Mouse (Mus musculus) lung, embryonic 16.5 days (tissue): ENCODE measurements around the gene Pxmp2. TPM values are rescaled to one million over a fixed set of nuclear protein-coding genes. Genes with fewer than 3 reads are reported as not detected.
A peak's percentile ranks its signal among the peaks of the same experiment; 100 is the strongest.

ENCODE experiments used
- ATAC-seq: fragments of 200-750 bp; cut with Nextera tagmentation; 2 replicates; pipeline ENCODE4 v1.8.0; 2017; ENCODE audit warnings: low read depth, mild to moderate bottlenecking, moderate library complexity
- H3K27ac ChIP-seq: fragments of 300-500 bp; sonication (generic); 2 replicates; pipeline ENCODE4 v1.5.1; 2014; ENCODE audit warnings: mild to moderate bottlenecking, control low read depth, low read length
- H3K27me3 ChIP-seq: fragments of 300-500 bp; sonication (generic); 2 replicates; pipeline ENCODE4 v1.6.1; 2014; ENCODE audit warnings: low read depth, low read length, mixed read lengths; ENCODE audit not compliant: control insufficient read depth, insufficient read depth
- H3K36me3 ChIP-seq: fragments of 300-500 bp; sonication (generic); 2 replicates; pipeline ENCODE4 v1.6.1; 2014; ENCODE audit warnings: low read length; ENCODE audit not compliant: control insufficient read depth, insufficient read depth
- H3K4me1 ChIP-seq: fragments of 300-500 bp; sonication (generic); replicated peaks from 2 replicates; pipeline ENCODE4 v1.6.1; 2014; ENCODE audit warnings: low read length, mixed read lengths; ENCODE audit not compliant: control insufficient read depth, insufficient read depth
- H3K4me2 ChIP-seq: fragments of 300-500 bp; sonication (generic); 2 replicates; pipeline ENCODE4 v1.6.1; 2014; ENCODE audit warnings: low read depth, low read length, control low read depth
- H3K4me3 ChIP-seq: fragments of 300-500 bp; sonication (generic); 2 replicates; pipeline ENCODE4 v1.5.1; 2014; ENCODE audit warnings: mild to moderate bottlenecking, low read length, control low read depth
- H3K9ac ChIP-seq: fragments of 300-500 bp; sonication (generic); 2 replicates; pipeline ENCODE4 v1.6.1; 2014; ENCODE audit warnings: low read length, control low read depth
- H3K9me3 ChIP-seq: fragments of 300-500 bp; sonication (generic); 2 replicates; pipeline ENCODE4 v1.6.1; 2016; ENCODE audit warnings: low read length; ENCODE audit not compliant: control insufficient read depth
- WGBS: fragments of 180-500 bp; shearing (Covaris S2); extraction: QIAGEN DNeasy Blood & Tissue Kit; methylation state at CpG from one replicate; pipeline ENCODE4 v1.1.7; 2014; 5-methylcytosine and 5-hydroxymethylcytosine counted together
- polyA plus RNA-seq: library from polyadenylated mRNA; unstranded; fragments of >200 nt; fragmentation: Nextera tagmentation; extraction: Ambion mirVana; gene quantifications from 2 replicates; pipeline ENCODE4 v1.2.1, GENCODE M21; 2015

Pxmp2 gene
- 12.0 and 14.0 TPM in 2 replicates for polyA plus RNA-seq

DNA sequence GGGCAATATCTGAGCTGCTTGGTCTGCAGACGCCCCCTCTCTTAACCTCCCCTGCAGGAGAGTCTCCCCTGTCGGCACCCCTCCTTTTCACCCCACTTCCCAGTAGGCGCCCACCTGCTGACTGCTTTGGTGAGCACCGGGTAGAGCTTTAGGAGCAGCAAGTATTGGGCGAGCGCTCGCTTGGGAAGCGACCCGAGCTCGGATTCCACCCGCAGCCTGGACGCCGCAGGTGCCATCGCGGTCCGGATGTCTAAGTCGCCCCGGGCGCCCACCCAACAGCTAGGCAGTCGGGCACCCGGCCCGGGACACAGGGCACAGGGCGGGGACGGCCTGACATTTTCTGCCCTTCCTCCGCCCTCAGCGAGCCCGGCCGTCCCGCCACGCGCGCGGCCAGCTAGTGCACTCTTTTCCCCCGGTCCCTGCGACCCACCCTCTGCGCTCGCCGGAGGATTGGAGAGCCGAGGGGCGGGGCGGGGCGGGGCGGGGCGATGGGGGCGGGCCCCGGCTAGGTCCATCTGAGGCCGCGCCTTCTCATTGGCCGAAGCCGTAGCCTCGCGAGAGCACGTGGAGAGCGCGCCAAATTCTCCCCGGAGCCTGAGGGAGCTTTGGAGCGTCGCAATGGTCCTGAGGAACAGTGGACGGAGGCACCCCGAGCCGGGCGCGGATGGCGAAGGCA lies at the start of gene Pxmp2, which contains the start of gene Pole:
Gene Pxmp2, minus strand, starts transcription at position 417 of the 676 bp plus-strand sequence.
Gene Pole, plus strand, starts transcription at position 537 of the 676 bp plus-strand sequence.
- H3K4me1 ChIP-seq = peaks cover 4% of the 10 kb centered on the region; the same call in 1 of the 2 replicates
- no peaks in the 10 kb centered on the region for H3K9me3 ChIP-seq
- peak within 1 kb of the TSS; percentile 98 for H3K4me2 ChIP-seq
- peak within 1 kb of the TSS; percentile 87 for H3K9ac ChIP-seq
- no peaks in the 10 kb centered on the region; the same call in 1 of the 2 replicates for H3K27me3 ChIP-seq
- 0 out of 2 replicates have a peak within 1 kb of the TSS, but pooled peaks have one; percentile 58 for H3K27ac ChIP-seq
- WGBS = 0% methylated on average over 61 of the region's 64 CpGs
- peaks cover 2% of the 10 kb centered on the region; the same call in 1 of the 2 replicates for H3K36me3 ChIP-seq
- H3K4me3 ChIP-seq = peak within 1 kb of the TSS; percentile 81
- ATAC-seq = peak; percentile 99

GRCm38 (mm10) chr5:110330508-110330907 lies 44.5 kb upstream of the Pxmp2 start:
- Histone ChIP-seq H3K4me1 (no peaks in the 10 kb centered on the region), H3K4me3 (no peak overlapping the region), H3K9me3 (no peaks in the 10 kb centered on the region), H3K27ac (no peak overlapping the region), H3K27me3 (no peaks in the 10 kb centered on the region), H3K4me2 (no peak overlapping the region), H3K9ac (no peak overlapping the region), H3K36me3 (peaks cover 42% of the 10 kb centered on the region)
- 61% methylated on average over 3 of the region's 3 CpGs for WGBS
- no peak for ATAC-seq

DNA sequence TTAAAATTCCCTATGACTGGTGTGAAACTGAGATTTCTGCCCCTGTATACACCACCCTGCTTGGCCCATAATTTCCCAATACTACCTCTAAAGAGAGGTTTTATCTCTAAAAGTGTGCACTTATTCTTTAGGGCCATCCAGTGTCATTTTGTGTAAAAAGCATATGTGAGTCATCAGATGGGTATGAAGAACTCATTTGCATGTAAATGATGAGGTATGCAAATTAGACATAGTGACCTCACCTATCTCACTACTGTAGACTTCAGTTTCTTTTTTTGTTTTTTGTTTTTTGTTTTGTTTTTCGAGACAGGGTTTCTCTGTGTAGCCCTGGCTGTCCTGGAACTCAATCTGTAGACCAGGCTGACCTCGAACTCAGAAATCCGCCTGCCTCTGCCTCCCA lies 27.1 kb upstream of the Pxmp2 start:
- Histone ChIP-seq H3K9ac (no peak overlapping the region), H3K27ac (no peak overlapping the region), H3K4me1 (no peaks in the 10 kb centered on the region), H3K4me3 (no peak overlapping the region), H3K27me3 (no peaks in the 10 kb centered on the region), H3K36me3 (peaks cover 34% of the 10 kb centered on the region), H3K9me3 (no peaks in the 10 kb centered on the region), H3K4me2 (no peak overlapping the region)
- 90% methylated on average over 3 of the region's 3 CpGs for WGBS
- no peak for ATAC-seq

DNA sequence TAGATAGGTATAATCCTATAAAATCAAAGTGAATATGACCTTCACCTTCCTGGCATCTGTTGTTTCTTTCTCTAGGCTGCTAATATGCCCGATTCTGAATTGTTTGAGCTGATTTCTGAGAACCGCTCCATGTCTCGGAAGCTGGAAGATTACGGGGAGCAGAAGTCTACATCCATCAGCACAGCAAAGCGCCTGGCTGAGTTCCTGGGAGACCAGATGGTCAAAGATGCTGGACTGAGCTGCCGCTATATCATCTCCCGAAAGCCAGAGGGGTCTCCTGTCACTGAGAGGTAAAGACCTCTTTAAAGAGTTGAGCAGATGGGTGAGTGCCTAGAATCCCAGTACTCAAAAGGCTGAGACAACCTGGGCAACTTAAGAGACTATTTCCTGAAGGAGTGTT lies 22.9 kb upstream of the Pxmp2 start:
- H3K27me3 ChIP-seq = no peaks in the 10 kb centered on the region
- H3K4me1 ChIP-seq = no peaks in the 10 kb centered on the region
- WGBS = 91% methylated on average over 7 of the region's 7 CpGs
- peaks cover 40% of the 10 kb centered on the region for H3K36me3 ChIP-seq
- H3K4me2 ChIP-seq = no peak overlapping the region
- H3K9ac ChIP-seq = no peak overlapping the region
- H3K4me3 ChIP-seq = no peak overlapping the region
- no peak for ATAC-seq
- H3K27ac ChIP-seq = no peak overlapping the region
- H3K9me3 ChIP-seq = no peaks in the 10 kb centered on the region

- Histone ChIP-seq H3K36me3 (peaks cover 37% of the 10 kb centered on the region), H3K4me2 (no peak overlapping the region), H3K27ac (no peak overlapping the region), H3K27me3 (no peaks in the 10 kb centered on the region), H3K4me1 (no peaks in the 10 kb centered on the region), H3K9ac (no peak overlapping the region), H3K4me3 (no peak overlapping the region), H3K9me3 (no peaks in the 10 kb centered on the region)
- ATAC-seq = no peak
- 86% methylated on average over 2 of the region's 2 CpGs for WGBS
Observed at GRCm38 (mm10) chr5:110300591-110300990, 14.6 kb upstream of the Pxmp2 start.

- no peak overlapping the region for H3K27ac ChIP-seq
- no peak overlapping the region for H3K4me3 ChIP-seq
- WGBS = 80% methylated on average over 1 of the region's 1 CpGs
- no peak overlapping the region for H3K9ac ChIP-seq
- peaks cover 43% of the 10 kb centered on the region for H3K36me3 ChIP-seq
- H3K4me1 ChIP-seq = no peaks in the 10 kb centered on the region
- no peak for ATAC-seq
- no peaks in the 10 kb centered on the region for H3K27me3 ChIP-seq
- no peaks in the 10 kb centered on the region for H3K9me3 ChIP-seq
- no peak overlapping the region for H3K4me2 ChIP-seq
Observed at GRCm38 (mm10) chr5:110296637-110297036, 10.7 kb upstream of the Pxmp2 start.

- H3K4me3 ChIP-seq = no peak overlapping the region
- H3K4me1 ChIP-seq = peaks cover 4% of the 10 kb centered on the region; the same call in 1 of the 2 replicates
- no peaks in the 10 kb centered on the region for H3K27me3 ChIP-seq
- no peak overlapping the region for H3K4me2 ChIP-seq
- peaks cover 28% of the 10 kb centered on the region for H3K36me3 ChIP-seq
- no peak overlapping the region for H3K27ac ChIP-seq
- WGBS = 97% methylated on average over 1 of the region's 1 CpGs
- no peak overlapping the region for H3K9ac ChIP-seq
- H3K9me3 ChIP-seq = no peaks in the 10 kb centered on the region
- ATAC-seq = no peak
Observed at GRCm38 (mm10) chr5:110291649-110292048, 5.7 kb upstream of the Pxmp2 start.

- 54% methylated on average over 2 of the region's 2 CpGs for WGBS
- no peak for ATAC-seq
Observed at GRCm38 (mm10) chr5:110287084-110287475, 1.1 kb upstream of the Pxmp2 start.

GRCm38 (mm10) chr5:110286446-110287083 lies 579 bp upstream of the Pxmp2 start:
- Histone ChIP-seq H3K9ac (peak overlapping the region; percentile 87), H3K36me3 (peaks cover 4% of the 10 kb centered on the region; the same call in 1 of the 2 replicates), H3K27me3 (no peaks in the 10 kb centered on the region; the same call in 1 of the 2 replicates), H3K4me3 (peak overlapping the region; percentile 81), H3K4me2 (peak overlapping the region; percentile 98), H3K9me3 (no peaks in the 10 kb centered on the region), H3K4me1 (peaks cover 4% of the 10 kb centered on the region; the same call in 1 of the 2 replicates), H3K27ac (0 out of 2 replicates have a peak overlapping the region, but pooled peaks have one; percentile 58)
- ATAC-seq = peak; percentile 73
- under 1% methylated on average over 30 of the region's 31 CpGs for WGBS

More at GRCm38 (mm10) chr5:110287084-110287475, 1.1 kb upstream of the Pxmp2 start:
- H3K4me1 ChIP-seq = peaks cover 4% of the 10 kb centered on the region; the same call in 1 of the 2 replicates
- no peaks in the 10 kb centered on the region for H3K9me3 ChIP-seq
- peaks cover 6% of the 10 kb centered on the region; the same call in 1 of the 2 replicates for H3K36me3 ChIP-seq
- H3K4me2 ChIP-seq = peak overlapping the region; percentile 98
- H3K9ac ChIP-seq = peak overlapping the region; percentile 87
- peak overlapping the region; percentile 81 for H3K4me3 ChIP-seq
- no peak overlapping the region for H3K27ac ChIP-seq
- no peaks in the 10 kb centered on the region; the same call in 1 of the 2 replicates for H3K27me3 ChIP-seq
